Mouse (Mus musculus): ENCODE measurements at regions not wholly inside any gene's neighbourhood (a gene's known extent, or its start where the extent isn't known, plus 50 kb on each side); places are given as distances from the start of the nearest gene placed in this dataset.

- TF ChIP-seq CTCF (IDR thresholded peaks at IDR 0.05; ENCODE audit: low read depth) (no peak), EP300 (IDR thresholded peaks at IDR 0.05; ENCODE audit: low read depth) (no peak)
These were observed 171.8 kb upstream of the Prdm1 start for GRCm38 (mm10) chr10:44699988-44700537.
